Mouse (Mus musculus): ENCODE results near the gene Frmpd1. TPM values are rescaled to one million over a fixed set of nuclear protein-coding genes. Genes with fewer than 3 reads are reported as not detected.

The Frmpd1 gene
- polyA plus RNA-seq, 1 experiment from 2014 or later: 1.7 TPM

DNA sequence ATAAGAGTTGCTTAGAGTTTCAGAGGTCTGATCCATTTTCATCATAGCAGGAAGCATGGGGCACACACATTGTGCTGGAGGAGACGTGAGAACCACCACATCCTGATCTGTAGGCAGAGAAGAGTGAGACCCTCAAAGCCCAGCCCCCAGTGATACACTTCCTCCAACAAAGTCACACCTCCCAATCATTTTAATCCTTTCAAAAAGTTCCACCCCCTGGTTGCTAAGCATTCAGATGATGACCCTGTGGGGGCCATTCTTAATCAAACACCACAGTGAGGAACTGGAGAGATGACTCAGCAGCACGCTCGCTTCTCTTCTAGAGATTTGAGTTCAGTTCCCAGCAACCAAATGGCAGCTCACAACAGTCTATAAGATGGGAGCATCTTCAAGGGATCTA lies 147.8 kb downstream of the Frmpd1 start:
- WGBS: 68% methylated on average over 3 of the region's 3 CpGs
- Histone ChIP-seq H3K4me2 (ENCODE audit: low read length) (no peak overlapping the region), H3K27me3 (ENCODE audit: control insufficient read depth, insufficient read depth, low read depth, low read length) (no peaks in the 10 kb centered on the region; the same call in 1 of the 2 replicates), H3K36me3 (ENCODE audit: control insufficient read depth, insufficient read depth, low read length) (no peaks in the 10 kb centered on the region), H3K9ac (ENCODE audit: low read depth, low read length) (no peak overlapping the region), H3K9me3 (replicated peaks; ENCODE audit: control insufficient read depth, low read length, poor library complexity, severe bottlenecking) (no peaks in the 10 kb centered on the region), H3K4me3 (ENCODE audit: low read depth, low read length) (no peak overlapping the region), H3K27ac (ENCODE audit: low read length) (no peak overlapping the region), H3K4me1 (ENCODE audit: control insufficient read depth, insufficient read depth, low read length) (no peaks in the 10 kb centered on the region)
- no peak for ATAC-seq

Other genes with a start within 250 kb of the Frmpd1 start
- gene Grhpr, start 203.5 kb upstream of the Frmpd1 start, polyA plus RNA-seq (2015; fragmentation: Nextera tagmentation; extraction: Ambion mirVana): 23.9 and 27.2 TPM in 2 replicates
- gene Zbtb5, start 172.5 kb upstream of the Frmpd1 start, polyA plus RNA-seq (2015; fragmentation: Nextera tagmentation; extraction: Ambion mirVana): 44.5 and 48.7 TPM in 2 replicates
- 31.7 and 33.2 TPM in 2 replicates for gene Polr1e, start 166.3 kb upstream of the Frmpd1 start, polyA plus RNA-seq (2015; fragmentation: Nextera tagmentation; extraction: Ambion mirVana)
- gene Fbxo10, start 100.3 kb upstream of the Frmpd1 start, polyA plus RNA-seq (2015; fragmentation: Nextera tagmentation; extraction: Ambion mirVana): 18.0 and 21.1 TPM in 2 replicates
- gene Tomm5, start 76.8 kb upstream of the Frmpd1 start, polyA plus RNA-seq (2015; fragmentation: Nextera tagmentation; extraction: Ambion mirVana): 139 and 150 TPM in 2 replicates
- 25.5 and 28.6 TPM in 2 replicates for gene Trmt10b, start 112.3 kb downstream of the Frmpd1 start, polyA plus RNA-seq (2015; fragmentation: Nextera tagmentation; extraction: Ambion mirVana)
- 7.4 and 7.7 TPM in 2 replicates for gene Dcaf10, start 157.2 kb downstream of the Frmpd1 start, polyA plus RNA-seq (2015; fragmentation: Nextera tagmentation; extraction: Ambion mirVana)
- gene Exosc3, start 157.9 kb downstream of the Frmpd1 start, polyA plus RNA-seq (2015; fragmentation: Nextera tagmentation; extraction: Ambion mirVana): 31.7 and 32.6 TPM in 2 replicates
- 70.6 and 72.5 TPM in 2 replicates for gene Slc25a51, start 223.9 kb downstream of the Frmpd1 start, polyA plus RNA-seq (2015; fragmentation: Nextera tagmentation; extraction: Ambion mirVana)